Mouse (Mus musculus) liver, adult 2 months (tissue): ENCODE results near the gene Eda. TPM values are rescaled to one million over a fixed set of nuclear protein-coding genes. Genes with fewer than 3 reads are reported as not detected.
"Not testable (repeated sequence)": the region's sequence is repeated elsewhere in the genome, so short reads cannot be mapped to it uniquely, and the experiment has no call there.

Experiments
- DNase-seq: peaks from one replicate; pipeline ENCODE4 v3.0.0-alpha.2; 2011; ENCODE audit warnings: low read depth, low spot score; ENCODE audit errors: extremely low read depth
- H3K27ac ChIP-seq: fragments of 200-500 bp; replicated peaks from 2 replicates; pipeline ENCODE4 v1.5.1; 2012; ENCODE audit warnings: low read depth, mild to moderate bottlenecking, control low read depth, inconsistent platforms, low read length; ENCODE audit not compliant: insufficient read depth
- H3K27me3 ChIP-seq: fragments of 200-500 bp; 2 replicates; pipeline ENCODE4 v1.6.1; 2012; ENCODE audit warnings: mild to moderate bottlenecking, moderate library complexity, low read length, inconsistent platforms; ENCODE audit not compliant: control insufficient read depth, insufficient read depth
- H3K36me3 ChIP-seq: fragments of 200-500 bp; 2 replicates; pipeline ENCODE4 v1.6.1; 2012; ENCODE audit warnings: low read length, inconsistent platforms; ENCODE audit not compliant: control insufficient read depth, insufficient read depth
- H3K4me1 ChIP-seq: fragments of 200-500 bp; 2 replicates; pipeline ENCODE4 v1.6.1; 2011; ENCODE audit warnings: low read length; ENCODE audit not compliant: control insufficient read depth, insufficient read depth
- H3K4me3 ChIP-seq: fragments of 200-500 bp; 2 replicates; pipeline ENCODE4 v1.5.1; 2011; ENCODE audit warnings: low read depth, mild to moderate bottlenecking, control low read depth, low read length, moderate library complexity; ENCODE audit not compliant: insufficient read depth
- H3K79me2 ChIP-seq: fragments of 200-500 bp; 2 replicates; pipeline ENCODE4 v1.6.1; 2012; ENCODE audit warnings: inconsistent platforms, mild to moderate bottlenecking, low read length, moderate library complexity; ENCODE audit not compliant: control insufficient read depth, insufficient read depth
- H3K9ac ChIP-seq: fragments of 200-500 bp; 2 replicates; pipeline ENCODE4 v1.6.1; 2012; ENCODE audit warnings: low read depth, mild to moderate bottlenecking, control low read depth, inconsistent platforms, low read length
- CTCF ChIP-seq: fragments of 200-500 bp; IDR thresholded peaks from 2 replicates; pipeline ENCODE4 v1.5.1; 2011; ENCODE audit warnings: low read depth, low read length, control low read depth
- POLR2A ChIP-seq: fragments of 200-500 bp; IDR thresholded peaks from 2 replicates; pipeline ENCODE4 v1.6.1; 2011; ENCODE audit warnings: low read length, control low read depth; ENCODE audit not compliant: insufficient read depth; ENCODE audit errors: extremely low read depth
- WGBS: fragments of 180-500 bp; shearing (Covaris S2); methylation state at CpG from one replicate; pipeline ENCODE4 v1.1.7; 2018; 5-methylcytosine and 5-hydroxymethylcytosine counted together
- polyA plus RNA-seq: library from polyadenylated mRNA; depleted of rRNA; stranded (reverse); fragments of >200 nt; gene quantifications from 2 replicates; pipeline ENCODE4 v1.2.3, GENCODE M21; 2012; rRNA removed
- total RNA-seq: library from RNA; depleted of rRNA; stranded (reverse); fragments of >200 nt; gene quantifications from 2 replicates; pipeline ENCODE4 v1.2.3, GENCODE M21; 2014; rRNA removed

Gene Eda
- total and polyA plus RNA-seq, 2 experiments, result 0.48 to 0.92 TPM

GRCm38 (mm10) chrX:100432311-100432710 is 456.9 kb downstream of the Eda start:
- TF ChIP-seq POLR2A (no peak), CTCF (no peak)
- 73% methylated on average over 3 of the region's 3 CpGs for WGBS
- no peak overlapping the region for H3K9ac ChIP-seq
- no peaks in the 10 kb centered on the region for H3K4me1 ChIP-seq
- no peak for DNase-seq
- H3K36me3 ChIP-seq, result no peaks in the 10 kb centered on the region
- H3K4me3 ChIP-seq, result no peak overlapping the region
- H3K27ac ChIP-seq, result no peak overlapping the region
- no peaks in the 10 kb centered on the region for H3K27me3 ChIP-seq
- H3K79me2 ChIP-seq, result no peaks in the 10 kb centered on the region

GRCm38 (mm10) chrX:100442617-100443016 is 467.2 kb downstream of the Eda start, which contains the start of gene Awat2:
Gene Awat2 (minus strand): TSS chrX:100442717.
- H3K9ac ChIP-seq, H3K4me3 ChIP-seq, DNase-seq, H3K36me3 ChIP-seq, H3K4me1 ChIP-seq, H3K79me2 ChIP-seq, H3K27ac ChIP-seq, H3K27me3 ChIP-seq: not testable (repeated sequence)
- 71% methylated on average over 2 of the region's 2 CpGs for WGBS

GRCm38 (mm10) chrX:100443532-100443931 is 468.1 kb downstream of the Eda start:
- no peak for DNase-seq
- H3K27me3 ChIP-seq, result no peaks in the 10 kb centered on the region
- H3K79me2 ChIP-seq, result no peaks in the 10 kb centered on the region
- no peak overlapping the region for H3K4me3 ChIP-seq
- TF ChIP-seq POLR2A (no peak), CTCF (no peak)
- peaks cover 4% of the 10 kb centered on the region for H3K4me1 ChIP-seq
- H3K27ac ChIP-seq, result no peak overlapping the region
- H3K9ac ChIP-seq, result no peak overlapping the region
- WGBS, result 96% methylated on average over 7 of the region's 7 CpGs
- H3K36me3 ChIP-seq, result no peaks in the 10 kb centered on the region

Other genes starting within 250 kb of the Eda start
- gene Tmem28, start 154.6 kb upstream of the Eda start, total RNA-seq, result not detected in 2 replicates
- not detected in 2 replicates for gene Tmem28, start 154.6 kb upstream of the Eda start, polyA plus RNA-seq